Mouse (Mus musculus) macrophage (primary cell): ENCODE results near the gene Dohh. TPM values are rescaled to one million over a fixed set of nuclear protein-coding genes. Genes with fewer than 3 reads are reported as not detected.

Source experiments
- H3K27ac ChIP-seq: fragments of 350-480 bp; formaldehyde crosslinking; 2 replicates; pipeline ENCODE4 v1.9.0; 2021
- H3K36me3 ChIP-seq: fragments of 350-480 bp; formaldehyde crosslinking; 2 replicates; pipeline ENCODE4 v1.9.0; 2021; ENCODE audit errors: inconsistent target
- H3K4me3 ChIP-seq: fragments of 350-480 bp; formaldehyde crosslinking; 2 replicates; pipeline ENCODE4 v1.9.0; 2021; ENCODE audit errors: inconsistent target
- H3K79me2 ChIP-seq: fragments of 350-480 bp; formaldehyde crosslinking; 2 replicates; pipeline ENCODE4 v1.9.0; 2021; ENCODE audit errors: inconsistent target
- WGBS: methylation state at CpG from one replicate; pipeline ENCODE4 v1.1.7; 2026; ENCODE audit warnings: inconsistent platforms; ENCODE audit not compliant: missing documents; 5-methylcytosine and 5-hydroxymethylcytosine counted together
- polyA plus RNA-seq: library from polyadenylated mRNA; stranded (reverse); fragments of 250-400 nt; gene quantifications from 3 replicates; pipeline ENCODE4 v1.2.4, GENCODE M21; 2018; ENCODE audit warnings: inconsistent platforms

Dohh gene
- polyA plus RNA-seq, 1 experiment from 2014 or later, result 21.0 TPM

- H3K27ac ChIP-seq, result peak overlapping the region; percentile 93
- 10% methylated on average over 8 of the region's 9 CpGs for WGBS
- no peak overlapping the region for H3K4me3 ChIP-seq
- H3K36me3 ChIP-seq, result peaks cover 5% of the 10 kb centered on the region; the same call in 1 of the 2 replicates
- peaks cover 78% of the 10 kb centered on the region for H3K79me2 ChIP-seq
Measured at GRCm38 (mm10) chr10:81408871-81409291, 24.7 kb downstream of the Dohh start.

DNA sequence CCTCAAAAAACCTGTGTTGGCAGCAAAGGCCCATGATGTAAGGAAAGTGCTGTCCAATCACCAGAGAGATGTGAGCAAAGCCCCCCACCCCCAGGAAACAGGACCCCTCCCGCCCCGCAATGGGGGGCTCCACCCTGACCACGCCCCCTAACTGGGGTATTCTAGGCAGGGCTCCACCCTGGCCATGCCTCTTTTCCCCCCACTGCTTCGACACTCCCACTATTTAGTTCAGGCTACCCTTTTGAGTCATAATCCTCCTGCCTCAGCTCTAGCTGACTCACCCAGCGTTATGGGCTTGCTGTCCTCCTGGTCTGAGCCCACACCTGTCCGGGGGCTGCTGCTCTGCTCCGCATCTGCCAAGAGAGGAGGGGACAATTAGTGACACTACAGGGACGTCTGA is 25.1 kb downstream of the Dohh start:
- peaks cover under 1% of the 10 kb centered on the region; the same call in 1 of the 2 replicates for H3K36me3 ChIP-seq
- H3K4me3 ChIP-seq, result peak overlapping the region; percentile 22
- H3K27ac ChIP-seq, result peak overlapping the region; percentile 93
- 25% methylated on average over 7 of the region's 8 CpGs for WGBS
- peaks cover 78% of the 10 kb centered on the region for H3K79me2 ChIP-seq

DNA sequence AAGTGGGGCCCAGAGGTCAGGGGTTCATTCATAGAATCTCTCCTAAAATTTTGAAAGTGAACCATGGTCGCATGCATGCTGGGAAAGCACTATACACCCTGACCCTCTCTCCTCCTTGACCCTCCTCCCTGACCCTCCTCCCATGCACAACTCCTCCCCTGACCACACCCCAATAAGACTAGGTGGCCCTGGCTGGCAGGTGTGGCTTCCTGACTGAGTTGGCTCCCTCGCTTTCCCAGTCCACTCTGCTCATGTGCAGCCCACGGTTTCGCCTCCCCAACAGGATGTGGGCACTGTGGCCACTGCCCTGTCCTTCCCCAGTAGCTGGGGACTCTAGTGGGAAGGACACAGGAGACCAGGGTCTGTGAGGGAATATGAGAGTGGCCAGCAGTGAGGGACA is 26.1 kb downstream of the Dohh start:
- WGBS, result 25% methylated on average over 4 of the region's 4 CpGs
- peak overlapping the region; percentile 93 for H3K27ac ChIP-seq
- H3K79me2 ChIP-seq, result peaks cover 80% of the 10 kb centered on the region
- H3K4me3 ChIP-seq, result peak overlapping the region; percentile 22
- no peaks in the 10 kb centered on the region for H3K36me3 ChIP-seq

DNA sequence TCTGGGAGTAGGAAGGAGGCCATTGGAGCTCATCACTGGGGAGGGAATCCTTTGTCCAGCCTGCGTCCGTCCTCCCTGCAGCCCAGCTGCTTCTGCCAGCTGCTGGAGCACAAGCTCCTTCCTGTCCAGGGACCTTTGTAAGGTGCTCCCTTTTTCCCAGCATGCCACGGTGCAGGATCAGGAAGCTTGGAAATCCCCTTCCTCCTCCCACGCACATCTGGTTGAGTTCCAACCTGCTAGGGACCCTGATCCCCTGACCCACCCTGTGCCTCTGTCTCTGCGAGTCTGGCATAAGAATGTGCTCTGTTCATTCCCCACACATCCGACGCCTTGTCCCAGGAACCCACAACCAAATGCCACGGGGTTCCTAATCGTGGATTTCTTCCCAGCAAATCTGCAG is 26.8 kb downstream of the Dohh start:
- WGBS, result 78% methylated on average over 9 of the region's 9 CpGs
- Histone ChIP-seq H3K36me3 (no peaks in the 10 kb centered on the region), H3K79me2 (peaks cover 80% of the 10 kb centered on the region), H3K27ac (peak overlapping the region; percentile 93), H3K4me3 (no peak overlapping the region)

- H3K36me3 ChIP-seq, result no peaks in the 10 kb centered on the region
- no peak overlapping the region for H3K4me3 ChIP-seq
- H3K27ac ChIP-seq, result 0 out of 2 replicates have a peak overlapping the region, but pooled peaks have one; percentile 93
- 71% methylated on average over 18 of the region's 18 CpGs for WGBS
- peaks cover 80% of the 10 kb centered on the region for H3K79me2 ChIP-seq
Measured at GRCm38 (mm10) chr10:81411471-81412400, 27.5 kb downstream of the Dohh start.

DNA sequence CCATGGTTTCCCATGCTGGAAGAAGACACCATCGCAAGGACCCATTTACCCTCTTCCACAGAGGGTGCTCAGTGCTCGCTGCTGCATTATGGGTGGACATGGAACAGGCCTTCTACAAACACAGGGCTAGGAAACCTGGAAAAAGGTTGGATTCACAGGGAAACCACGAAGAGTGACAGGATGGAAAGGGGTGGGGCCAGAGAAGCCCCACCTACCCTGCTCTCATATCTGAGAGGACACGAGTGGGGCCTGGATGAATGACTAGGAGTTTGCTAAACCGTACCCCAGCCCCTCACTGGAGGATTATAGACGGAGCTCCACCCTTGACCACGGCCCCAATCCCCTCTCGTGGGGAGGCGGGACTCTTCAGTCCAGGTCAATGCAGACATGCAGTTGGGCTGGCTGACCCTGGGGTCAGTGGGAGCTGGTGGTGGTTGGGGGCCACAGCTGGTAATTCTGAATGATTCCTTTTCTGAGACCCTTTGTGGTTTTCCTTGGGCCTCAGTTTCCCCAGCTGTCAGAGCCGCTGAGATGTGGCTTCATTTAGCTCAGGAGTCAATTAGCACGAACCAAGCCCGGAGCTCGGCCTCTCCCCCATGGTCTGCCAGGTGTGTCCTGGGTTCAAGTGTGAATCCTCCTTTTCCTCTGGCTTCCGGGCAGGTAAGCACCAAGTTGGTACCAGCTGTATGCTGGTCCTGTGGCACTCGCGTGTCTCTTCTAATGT is 28.5 kb downstream of the Dohh start:
- no peaks in the 10 kb centered on the region for H3K36me3 ChIP-seq
- H3K27ac ChIP-seq, result peak overlapping the region; percentile 67; the same call in 1 of the 2 replicates
- H3K79me2 ChIP-seq, result peaks cover 81% of the 10 kb centered on the region; the same call in 1 of the 2 replicates
- H3K4me3 ChIP-seq, result no peak overlapping the region
- WGBS, result 79% methylated on average over 16 of the region's 16 CpGs

DNA sequence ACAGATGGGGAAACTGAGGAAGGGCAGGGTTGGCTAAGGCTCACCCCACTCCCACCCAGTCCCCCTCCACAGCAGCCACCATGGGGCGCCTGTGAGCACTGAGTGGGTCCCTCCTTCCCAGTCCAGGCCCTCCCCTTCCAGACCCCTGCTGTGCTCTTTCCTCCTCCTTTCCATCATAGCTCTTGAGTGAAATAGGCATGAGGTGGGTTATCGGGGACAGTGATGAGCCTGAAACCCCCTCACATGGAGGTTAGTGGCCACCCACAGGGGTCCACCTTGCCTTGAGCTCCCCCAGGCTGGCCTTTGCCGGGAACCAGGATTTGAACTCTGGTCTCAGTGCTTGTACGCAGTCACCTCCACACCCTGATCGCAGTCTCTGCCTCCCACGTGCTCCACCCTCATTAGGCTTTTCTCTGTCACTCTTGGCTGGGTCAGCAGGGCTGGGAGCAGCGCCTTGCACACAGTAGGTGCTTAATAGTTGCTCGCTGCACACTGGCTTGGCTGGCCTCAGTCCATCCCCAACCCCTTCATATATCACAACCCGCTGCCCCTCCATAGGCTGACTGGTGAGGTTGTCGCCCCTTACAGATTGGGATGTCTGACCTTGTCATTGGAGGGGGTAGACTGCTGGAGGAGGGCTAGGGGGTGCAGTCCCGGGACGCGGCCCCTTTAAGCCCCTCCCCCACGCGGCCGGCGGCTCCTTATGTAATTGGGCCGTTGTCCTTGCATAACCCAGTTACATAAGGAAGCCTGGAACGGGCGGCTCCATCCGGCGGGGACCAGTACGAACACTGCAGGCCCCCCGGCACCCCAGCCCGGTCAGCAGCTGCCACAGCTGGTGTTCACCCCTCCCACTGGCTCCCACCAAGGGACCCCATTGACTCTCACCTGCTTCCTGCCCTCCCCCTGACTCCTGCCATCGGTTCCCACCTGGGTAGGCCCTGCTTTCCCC is 29.4 kb downstream of the Dohh start:
- peak overlapping the region; percentile 27 for H3K4me3 ChIP-seq
- peaks cover 89% of the 10 kb centered on the region; the same call in 1 of the 2 replicates for H3K79me2 ChIP-seq
- WGBS, result 18% methylated on average over 25 of the region's 26 CpGs
- no peaks in the 10 kb centered on the region for H3K36me3 ChIP-seq
- H3K27ac ChIP-seq, result peak overlapping the region; percentile 67

DNA sequence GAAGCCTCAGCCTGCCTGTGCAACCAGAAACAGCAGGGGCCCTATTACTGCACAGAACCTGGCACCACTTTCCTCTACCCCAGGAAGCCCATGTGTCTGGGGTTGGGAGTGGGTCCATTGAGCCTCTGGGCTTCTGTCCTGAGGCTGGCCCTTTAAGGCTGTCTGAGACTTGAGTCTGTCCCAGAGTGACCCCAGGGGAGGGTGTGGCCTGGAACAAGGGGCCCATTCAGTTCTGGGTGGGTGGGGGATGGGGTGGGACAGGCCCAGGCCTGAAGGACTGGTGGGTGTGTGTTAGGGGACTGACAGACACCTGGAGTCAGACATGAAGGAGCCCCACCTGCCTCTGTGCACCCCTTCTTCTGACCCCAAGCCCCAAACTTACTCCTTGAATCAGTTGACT is 30.5 kb downstream of the Dohh start:
- H3K27ac ChIP-seq, result peak overlapping the region; percentile 67
- no peaks in the 10 kb centered on the region for H3K36me3 ChIP-seq
- peak overlapping the region; percentile 27 for H3K4me3 ChIP-seq
- peaks cover 94% of the 10 kb centered on the region for H3K79me2 ChIP-seq

GRCm38 (mm10) chr10:81415146-81415545 is 30.9 kb downstream of the Dohh start:
- Histone ChIP-seq H3K79me2 (peaks cover 94% of the 10 kb centered on the region), H3K36me3 (no peaks in the 10 kb centered on the region), H3K4me3 (no peak overlapping the region), H3K27ac (peak overlapping the region; percentile 67; the same call in 1 of the 2 replicates)
- WGBS, result 76% methylated on average over 5 of the region's 5 CpGs

GRCm38 (mm10) chr10:81415549-81416310 is 31.5 kb downstream of the Dohh start:
- no peaks in the 10 kb centered on the region for H3K36me3 ChIP-seq
- H3K27ac ChIP-seq, result no peak overlapping the region
- 91% methylated on average over 17 of the region's 17 CpGs for WGBS
- peaks cover 97% of the 10 kb centered on the region for H3K79me2 ChIP-seq
- H3K4me3 ChIP-seq, result no peak overlapping the region

- 22% methylated on average over 17 of the region's 26 CpGs for WGBS
- Histone ChIP-seq H3K27ac (no peak overlapping the region), H3K36me3 (no peaks in the 10 kb centered on the region), H3K4me3 (no peak overlapping the region), H3K79me2 (peaks cover 97% of the 10 kb centered on the region)
Measured at GRCm38 (mm10) chr10:81416581-81417226, 32.5 kb downstream of the Dohh start.

- Histone ChIP-seq H3K4me3 (no peak overlapping the region), H3K27ac (no peak overlapping the region), H3K79me2 (peaks cover 97% of the 10 kb centered on the region), H3K36me3 (no peaks in the 10 kb centered on the region)
- 70% methylated on average over 12 of the region's 12 CpGs for WGBS
Measured at GRCm38 (mm10) chr10:81417227-81418215, 33.3 kb downstream of the Dohh start.
